Mouse (Mus musculus) liver, embryonic 12.5 days (tissue): ENCODE results near the gene Gsc2. TPM values are rescaled to one million over a fixed set of nuclear protein-coding genes. Genes with fewer than 3 reads are reported as not detected.
A peak's percentile ranks its signal among the peaks of the same experiment; 100 is the strongest.

Source experiments
- ATAC-seq: fragments of 200-750 bp; cut with Nextera tagmentation; 2 replicates; pipeline ENCODE4 v1.8.0; 2017; ENCODE audit warnings: moderate number of reproducible peaks, mild to moderate bottlenecking, moderate library complexity
- H3K27ac ChIP-seq: fragments of 300-500 bp; sonication (generic); 2 replicates; pipeline ENCODE4 v1.5.1; 2016; ENCODE audit warnings: mild to moderate bottlenecking
- H3K27me3 ChIP-seq: fragments of 300-500 bp; sonication (generic); replicated peaks from 2 replicates; pipeline ENCODE4 v1.6.1; 2016; ENCODE audit warnings: mild to moderate bottlenecking, moderate library complexity
- H3K36me3 ChIP-seq: fragments of 300-500 bp; sonication (generic); 2 replicates; pipeline ENCODE4 v1.6.1; 2016; ENCODE audit warnings: mild to moderate bottlenecking, moderate library complexity
- H3K4me1 ChIP-seq: fragments of 300-500 bp; sonication (generic); 2 replicates; pipeline ENCODE4 v1.6.1; 2016
- H3K4me2 ChIP-seq: fragments of 300-500 bp; sonication (generic); 2 replicates; pipeline ENCODE4 v1.6.1; 2016; ENCODE audit warnings: mild to moderate bottlenecking, moderate library complexity
- H3K4me3 ChIP-seq: fragments of 300-500 bp; sonication (generic); 2 replicates; pipeline ENCODE4 v1.5.1; 2016; ENCODE audit warnings: mild to moderate bottlenecking, moderate library complexity
- H3K9ac ChIP-seq: fragments of 300-500 bp; sonication (generic); 2 replicates; pipeline ENCODE4 v1.6.1; 2016; ENCODE audit warnings: mild to moderate bottlenecking, moderate library complexity
- H3K9me3 ChIP-seq: fragments of 300-500 bp; sonication (generic); replicated peaks from 2 replicates; pipeline ENCODE4 v1.6.1; 2016; ENCODE audit warnings: mild to moderate bottlenecking, moderate library complexity
- WGBS: fragments of 180-500 bp; shearing (Covaris S2); methylation state at CpG from one replicate; pipeline ENCODE4 v1.1.7; 2016; ENCODE audit not compliant: insufficient replicate concordance; 5-methylcytosine and 5-hydroxymethylcytosine counted together
- polyA plus RNA-seq: library from polyadenylated mRNA; unstranded; fragments of >200 nt; fragmentation: Nextera tagmentation; extraction: Ambion mirVana; gene quantifications from 2 replicates; pipeline ENCODE4 v1.2.1, GENCODE M21; 2016

Gsc2 gene
- polyA plus RNA-seq, 1 experiment from 2014 or later: not detected

GRCm38 (mm10) chr16:17936776-17937175 lies 21.9 kb upstream of the Gsc2 start:
- ATAC-seq: no peak
- no peak overlapping the region for H3K4me3 ChIP-seq
- H3K4me2 ChIP-seq: no peak overlapping the region
- H3K27me3 ChIP-seq: no peaks in the 10 kb centered on the region; the same call in 1 of the 2 replicates
- no peak overlapping the region for H3K27ac ChIP-seq
- WGBS: 76% methylated on average over 10 of the region's 10 CpGs
- H3K4me1 ChIP-seq: peaks cover 52% of the 10 kb centered on the region
- H3K36me3 ChIP-seq: no peaks in the 10 kb centered on the region
- H3K9me3 ChIP-seq: no peaks in the 10 kb centered on the region
- H3K9ac ChIP-seq: no peak overlapping the region

- peaks cover 53% of the 10 kb centered on the region for H3K4me1 ChIP-seq
- no peaks in the 10 kb centered on the region for H3K9me3 ChIP-seq
- H3K27me3 ChIP-seq: no peaks in the 10 kb centered on the region; the same call in 1 of the 2 replicates
- H3K4me2 ChIP-seq: no peak overlapping the region
- 36% methylated on average over 3 of the region's 3 CpGs for WGBS
- no peaks in the 10 kb centered on the region for H3K36me3 ChIP-seq
- H3K9ac ChIP-seq: peak overlapping the region; percentile 33; the same call in 1 of the 2 replicates
- no peak overlapping the region for H3K4me3 ChIP-seq
- no peak for ATAC-seq
- H3K27ac ChIP-seq: peak overlapping the region; percentile 86
These were observed 19.6 kb upstream of the Gsc2 start for GRCm38 (mm10) chr16:17934445-17934910.

GRCm38 (mm10) chr16:17933594-17934444 lies 19.0 kb upstream of the Gsc2 start:
- H3K27me3 ChIP-seq: no peaks in the 10 kb centered on the region; the same call in 1 of the 2 replicates
- peak overlapping the region; percentile 86 for H3K27ac ChIP-seq
- H3K4me3 ChIP-seq: no peak overlapping the region
- H3K4me1 ChIP-seq: peaks cover 53% of the 10 kb centered on the region
- ATAC-seq: peak; percentile 77
- H3K9me3 ChIP-seq: no peaks in the 10 kb centered on the region
- peak overlapping the region; percentile 25; the same call in 1 of the 2 replicates for H3K4me2 ChIP-seq
- H3K36me3 ChIP-seq: no peaks in the 10 kb centered on the region
- WGBS: 22% methylated on average over 9 of the region's 9 CpGs
- H3K9ac ChIP-seq: peak overlapping the region; percentile 33

DNA sequence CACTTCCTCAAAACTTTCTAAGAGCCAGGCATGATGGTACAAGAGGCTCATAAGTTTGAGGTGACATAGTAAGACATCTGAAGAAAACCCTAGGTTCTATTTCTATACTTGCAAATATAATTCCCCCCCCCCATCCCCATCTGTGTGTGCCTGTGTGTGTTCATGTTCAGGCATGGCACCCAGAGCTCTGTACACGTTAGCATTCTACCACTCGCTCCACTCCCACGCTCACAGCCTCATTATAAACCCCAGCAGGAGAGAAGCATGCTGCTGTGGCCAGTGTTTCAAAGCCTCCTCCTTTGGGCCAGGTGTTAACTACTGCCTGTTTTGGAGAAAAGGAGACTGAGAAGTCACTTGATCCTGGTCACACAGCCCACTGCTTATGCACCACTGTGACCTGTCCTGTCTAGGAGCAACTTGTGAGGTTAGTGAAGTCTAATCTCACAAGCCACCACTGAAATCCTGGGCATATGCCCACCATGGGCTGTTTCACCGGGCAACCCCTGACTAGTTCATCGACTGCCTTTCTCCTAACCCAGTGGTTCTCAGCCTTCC lies 17.1 kb upstream of the Gsc2 start:
- Histone ChIP-seq H3K9ac (no peak overlapping the region), H3K4me3 (no peak overlapping the region), H3K4me2 (no peak overlapping the region), H3K27ac (peak overlapping the region; percentile 6; the same call in 1 of the 2 replicates), H3K4me1 (peaks cover 53% of the 10 kb centered on the region), H3K36me3 (no peaks in the 10 kb centered on the region), H3K9me3 (no peaks in the 10 kb centered on the region), H3K27me3 (no peaks in the 10 kb centered on the region)
- ATAC-seq: no peak
- WGBS: 77% methylated on average over 5 of the region's 5 CpGs

- no peak overlapping the region for H3K4me3 ChIP-seq
- H3K27me3 ChIP-seq: no peaks in the 10 kb centered on the region
- peaks cover 18% of the 10 kb centered on the region for H3K36me3 ChIP-seq
- H3K4me2 ChIP-seq: 0 out of 2 replicates have a peak overlapping the region, but pooled peaks have one; percentile 99
- H3K4me1 ChIP-seq: peaks cover 68% of the 10 kb centered on the region
- peak overlapping the region; percentile 95 for H3K27ac ChIP-seq
- 78% methylated on average over 2 of the region's 2 CpGs for WGBS
- H3K9ac ChIP-seq: no peak overlapping the region
- no peak for ATAC-seq
- no peaks in the 10 kb centered on the region for H3K9me3 ChIP-seq
These were observed 14.8 kb upstream of the Gsc2 start for GRCm38 (mm10) chr16:17929631-17930030.

DNA sequence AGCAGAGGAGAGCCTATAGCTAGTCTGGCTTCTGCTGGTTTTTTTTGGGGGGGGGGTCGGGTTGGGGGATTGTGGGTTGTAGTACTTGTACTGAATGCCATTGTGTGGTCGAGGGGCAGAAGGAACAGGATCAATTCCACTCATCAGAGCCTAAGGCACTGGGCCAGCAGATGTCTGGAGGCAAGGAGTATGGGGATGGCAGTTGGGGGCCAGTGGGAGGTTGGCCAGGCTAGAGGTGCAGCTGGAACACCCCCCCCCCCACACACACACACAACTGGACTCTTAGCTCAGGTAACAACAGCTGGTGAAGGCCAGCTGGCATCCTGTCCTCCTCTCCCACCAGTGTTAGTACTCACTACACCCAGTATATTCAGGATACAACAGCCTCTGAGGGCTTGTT lies 14.4 kb upstream of the Gsc2 start:
- no peak overlapping the region for H3K4me3 ChIP-seq
- no peak for ATAC-seq
- H3K9ac ChIP-seq: peak overlapping the region; percentile 93
- H3K9me3 ChIP-seq: no peaks in the 10 kb centered on the region
- 36% methylated on average over 2 of the region's 2 CpGs for WGBS
- peaks cover 67% of the 10 kb centered on the region for H3K4me1 ChIP-seq
- no peaks in the 10 kb centered on the region for H3K27me3 ChIP-seq
- peaks cover 22% of the 10 kb centered on the region for H3K36me3 ChIP-seq
- H3K4me2 ChIP-seq: peak overlapping the region; percentile 99
- H3K27ac ChIP-seq: peak overlapping the region; percentile 95

- ATAC-seq: peak; percentile 62
- no peaks in the 10 kb centered on the region for H3K27me3 ChIP-seq
- under 1% methylated on average over 9 of the region's 9 CpGs for WGBS
- H3K9me3 ChIP-seq: no peaks in the 10 kb centered on the region
- peak overlapping the region; percentile 99 for H3K4me2 ChIP-seq
- H3K36me3 ChIP-seq: peaks cover 22% of the 10 kb centered on the region
- H3K4me1 ChIP-seq: peaks cover 67% of the 10 kb centered on the region
- H3K27ac ChIP-seq: peak overlapping the region; percentile 95
- H3K4me3 ChIP-seq: peak overlapping the region; percentile 90
- H3K9ac ChIP-seq: peak overlapping the region; percentile 93
These were observed 13.8 kb upstream of the Gsc2 start for GRCm38 (mm10) chr16:17928627-17929104.

GRCm38 (mm10) chr16:17928087-17928580 lies 13.3 kb upstream of the Gsc2 start, which contains the start of gene Slc25a1:
TSS of gene Slc25a1 (minus strand) at chr16:17928219.
- peak; percentile 87 for ATAC-seq
- Histone ChIP-seq H3K27me3 (no peaks in the 10 kb centered on the region), H3K4me3 (peak within 1 kb of the TSS; percentile 90), H3K9ac (peak within 1 kb of the TSS; percentile 93), H3K4me2 (peak within 1 kb of the TSS; percentile 99), H3K4me1 (peaks cover 67% of the 10 kb centered on the region), H3K36me3 (peaks cover 22% of the 10 kb centered on the region), H3K27ac (peak within 1 kb of the TSS; percentile 95), H3K9me3 (no peaks in the 10 kb centered on the region)
- under 1% methylated on average over 47 of the region's 47 CpGs for WGBS

- WGBS: 3% methylated on average over 67 of the region's 72 CpGs
- no peaks in the 10 kb centered on the region for H3K27me3 ChIP-seq
These were observed 12.7 kb upstream of the Gsc2 start for GRCm38 (mm10) chr16:17927351-17928082.

DNA sequence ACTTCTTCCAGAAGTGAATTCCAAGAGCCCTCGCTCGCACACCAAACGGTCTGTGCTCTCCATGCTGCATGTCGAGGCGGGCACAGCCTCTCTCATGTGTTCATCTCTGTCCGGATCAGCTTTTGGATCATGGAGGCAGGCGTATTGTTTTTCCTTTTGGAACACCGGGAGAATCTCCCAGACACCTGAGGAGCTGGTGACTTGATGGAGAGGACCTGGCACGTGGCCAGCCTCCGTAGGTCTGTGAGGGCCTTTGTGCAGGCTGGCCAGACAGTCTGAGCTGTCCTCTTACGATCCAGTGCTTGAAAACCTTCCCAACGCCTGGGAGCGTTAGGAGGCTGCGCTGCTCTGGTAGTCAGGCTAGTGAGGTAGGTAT lies 7.3 kb upstream of the Gsc2 start:
- Histone ChIP-seq H3K27me3 (peaks cover 28% of the 10 kb centered on the region), H3K4me1 (peaks cover 62% of the 10 kb centered on the region), H3K4me3 (peak overlapping the region; percentile 72), H3K9ac (peak overlapping the region; percentile 88), H3K27ac (peak overlapping the region; percentile 89), H3K9me3 (no peaks in the 10 kb centered on the region), H3K4me2 (peak overlapping the region; percentile 95), H3K36me3 (peaks cover 22% of the 10 kb centered on the region)
- peak; percentile 25; the same call in 1 of the 2 replicates for ATAC-seq
- under 1% methylated on average over 14 of the region's 14 CpGs for WGBS

More at GRCm38 (mm10) chr16:17927351-17928082, 12.7 kb upstream of the Gsc2 start:
- peaks cover 22% of the 10 kb centered on the region for H3K36me3 ChIP-seq
- ATAC-seq: peak; percentile 16
- peak overlapping the region; percentile 90 for H3K4me3 ChIP-seq
- peak overlapping the region; percentile 93 for H3K9ac ChIP-seq
- peak overlapping the region; percentile 95 for H3K27ac ChIP-seq
- peaks cover 69% of the 10 kb centered on the region for H3K4me1 ChIP-seq
- H3K4me2 ChIP-seq: peak overlapping the region; percentile 99
- no peaks in the 10 kb centered on the region for H3K9me3 ChIP-seq
